Mouse (Mus musculus) liver, embryonic 15.5 days (tissue): ENCODE data around the gene Gm10663. TPM values are rescaled to one million over a fixed set of nuclear protein-coding genes. Genes with fewer than 3 reads are reported as not detected.

ENCODE experiments used
- ATAC-seq: fragments of 200-750 bp; cut with Nextera tagmentation; 2 replicates; pipeline ENCODE4 v1.8.0; 2017; ENCODE audit warnings: moderate number of reproducible peaks, mild to moderate bottlenecking, moderate library complexity; ENCODE audit not compliant: insufficient read depth
- H3K27ac ChIP-seq: fragments of 300-500 bp; sonication (generic); replicated peaks from 2 replicates; pipeline ENCODE4 v1.5.1; 2015; ENCODE audit warnings: mild to moderate bottlenecking, inconsistent platforms
- H3K27me3 ChIP-seq: fragments of 300-500 bp; sonication (generic); 2 replicates; pipeline ENCODE4 v1.6.1; 2015; ENCODE audit warnings: mild to moderate bottlenecking, inconsistent platforms
- H3K36me3 ChIP-seq: fragments of 300-500 bp; sonication (generic); replicated peaks from 2 replicates; pipeline ENCODE4 v1.6.1; 2015; ENCODE audit warnings: moderate library complexity, mild to moderate bottlenecking, inconsistent platforms
- H3K4me1 ChIP-seq: fragments of 300-500 bp; sonication (generic); replicated peaks from 2 replicates; pipeline ENCODE4 v1.6.1; 2015; ENCODE audit warnings: inconsistent platforms
- H3K4me2 ChIP-seq: fragments of 300-500 bp; sonication (generic); 2 replicates; pipeline ENCODE4 v1.6.1; 2015; ENCODE audit warnings: moderate library complexity, mild to moderate bottlenecking, inconsistent platforms
- H3K4me3 ChIP-seq: fragments of 300-500 bp; sonication (generic); replicated peaks from 2 replicates; pipeline ENCODE4 v1.5.1; 2015; ENCODE audit warnings: mild to moderate bottlenecking, inconsistent platforms
- H3K9ac ChIP-seq: fragments of 300-500 bp; sonication (generic); 2 replicates; pipeline ENCODE4 v1.6.1; 2015; ENCODE audit warnings: moderate library complexity, mild to moderate bottlenecking, inconsistent platforms
- H3K9me3 ChIP-seq: fragments of 300-500 bp; sonication (generic); replicated peaks from 2 replicates; pipeline ENCODE4 v1.6.1; 2016; ENCODE audit warnings: inconsistent platforms
- WGBS: fragments of 180-500 bp; shearing (Covaris S2); methylation state at CpG from one replicate; pipeline ENCODE4 v1.1.7; 2015; ENCODE audit warnings: mixed read lengths; ENCODE audit not compliant: insufficient replicate concordance; 5-methylcytosine and 5-hydroxymethylcytosine counted together
- microRNA-seq: library from miRNA; unstranded; fragments of <30 nt; microRNA quantifications from one replicate; pipeline ENCODE4, GENCODE M21; 2016
- polyA plus RNA-seq: library from polyadenylated mRNA; unstranded; fragments of >200 nt; fragmentation: Nextera tagmentation; extraction: Ambion mirVana; gene quantifications from 2 replicates; pipeline ENCODE4 v1.2.1, GENCODE M21; 2015

Gene Gm10663
- polyA plus RNA-seq, 1 experiment from 2014 or later, result not detected

GRCm38 (mm10) chr8:65126014-65126413, 51.2 kb downstream of the Gm10663 start:
- Histone ChIP-seq H3K27me3 (no peaks in the 10 kb centered on the region), H3K4me3 (no peak overlapping the region), H3K4me1 (no peaks in the 10 kb centered on the region), H3K4me2 (no peak overlapping the region), H3K9me3 (no peaks in the 10 kb centered on the region), H3K36me3 (no peaks in the 10 kb centered on the region), H3K27ac (no peak overlapping the region), H3K9ac (no peak overlapping the region)
- ATAC-seq, result no peak
- WGBS, result 45% methylated on average over 1 of the region's 1 CpGs

- no peaks in the 10 kb centered on the region for H3K27me3 ChIP-seq
- no peaks in the 10 kb centered on the region for H3K4me1 ChIP-seq
- 52% methylated on average over 3 of the region's 3 CpGs for WGBS
- H3K4me2 ChIP-seq, result no peak overlapping the region
- H3K4me3 ChIP-seq, result no peak overlapping the region
- no peak overlapping the region for H3K9ac ChIP-seq
- no peak for ATAC-seq
- no peaks in the 10 kb centered on the region for H3K9me3 ChIP-seq
- no peaks in the 10 kb centered on the region for H3K36me3 ChIP-seq
- H3K27ac ChIP-seq, result no peak overlapping the region
These were observed 51.6 kb downstream of the Gm10663 start for GRCm38 (mm10) chr8:65126454-65126853.

Small RNAs within 50 kb of the gene (microRNA-seq; reads per million reads assigned to microRNA genes)
- not detected for gene Gm24333

Other genes starting within 250 kb of the Gm10663 start
- gene Klhl2, start 225.0 kb upstream of the Gm10663 start, polyA plus RNA-seq, result 3.7 and 3.8 TPM in 2 replicates
- 11.9 and 12.2 TPM in 2 replicates for gene Tmem192, start 127.8 kb upstream of the Gm10663 start, polyA plus RNA-seq
- not detected in 2 replicates for gene Trim75, start 87.2 kb upstream of the Gm10663 start, polyA plus RNA-seq
- not detected in 2 replicates for gene Trim61, start 56.5 kb upstream of the Gm10663 start, polyA plus RNA-seq
- not detected in 2 replicates for gene Trim60, start 56.4 kb upstream of the Gm10663 start, polyA plus RNA-seq
- gene Apela, start 37.7 kb upstream of the Gm10663 start, polyA plus RNA-seq, result 0.13 and 0.24 TPM in 2 replicates
- 0.10 TPM in 1 of 2 replicates, not detected in the other for gene BC030870, start 54.5 kb downstream of the Gm10663 start, polyA plus RNA-seq